Mouse (Mus musculus): ENCODE results near the gene Klk1b9. TPM values are rescaled to one million over a fixed set of nuclear protein-coding genes. Genes with fewer than 3 reads are reported as not detected.
A peak's percentile ranks its signal among the peaks of the same experiment; 100 is the strongest.
"Not testable (repeated sequence)": the region's sequence is repeated elsewhere in the genome, so short reads cannot be mapped to it uniquely, and the experiment has no call there.

Klk1b9 gene
- total RNA-seq (2021): not detected
- long read RNA-seq, experiment 1: 0 reads
- long read RNA-seq, experiment 2: 0 reads

DNA sequence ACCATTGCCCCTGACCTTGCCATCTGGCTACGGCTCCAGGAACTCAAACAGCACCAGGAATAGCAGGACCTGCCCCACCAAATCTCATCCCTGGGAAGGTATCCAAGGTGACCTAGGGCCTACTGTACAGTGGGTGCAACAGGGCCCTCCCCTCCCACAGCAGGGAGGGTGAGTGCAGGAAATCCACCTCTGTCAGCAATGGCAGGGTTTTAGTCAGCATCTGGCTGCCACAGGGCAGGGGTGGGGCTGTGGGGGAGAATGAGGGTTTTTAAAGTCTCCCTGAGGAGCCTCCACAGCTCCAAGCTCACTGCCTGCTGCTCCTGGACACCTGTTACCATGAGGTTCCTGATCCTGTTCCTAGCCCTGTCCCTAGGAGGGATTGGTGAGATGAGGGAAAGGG, at the start of gene Klk1b9:
Gene Klk1b9, plus strand, starts transcription at position 301 of the 400 bp plus-strand sequence.
- not testable (repeated sequence) for DNase-seq

DNA sequence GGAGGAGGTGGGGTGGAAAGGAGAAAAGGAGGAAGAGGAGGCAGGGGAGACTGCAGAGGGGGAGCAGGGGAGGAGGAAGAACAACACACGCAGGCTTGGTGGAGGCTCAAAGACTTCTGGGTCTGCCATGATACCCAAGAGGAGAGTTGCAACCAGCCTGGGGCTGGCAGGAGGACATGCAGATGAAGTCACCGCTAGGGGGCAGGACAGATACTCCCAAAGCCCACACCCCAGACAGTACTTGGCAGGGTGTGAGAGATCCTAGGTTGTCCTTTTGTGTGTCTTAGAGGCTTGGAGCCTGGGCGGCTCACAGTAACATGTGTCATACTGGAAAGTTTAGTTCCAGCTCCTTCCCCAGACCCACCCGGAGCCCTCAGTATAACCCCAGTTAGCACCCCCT, 47.3 kb upstream of the Klk1b9 start:
- no peak for DNase-seq

DNA sequence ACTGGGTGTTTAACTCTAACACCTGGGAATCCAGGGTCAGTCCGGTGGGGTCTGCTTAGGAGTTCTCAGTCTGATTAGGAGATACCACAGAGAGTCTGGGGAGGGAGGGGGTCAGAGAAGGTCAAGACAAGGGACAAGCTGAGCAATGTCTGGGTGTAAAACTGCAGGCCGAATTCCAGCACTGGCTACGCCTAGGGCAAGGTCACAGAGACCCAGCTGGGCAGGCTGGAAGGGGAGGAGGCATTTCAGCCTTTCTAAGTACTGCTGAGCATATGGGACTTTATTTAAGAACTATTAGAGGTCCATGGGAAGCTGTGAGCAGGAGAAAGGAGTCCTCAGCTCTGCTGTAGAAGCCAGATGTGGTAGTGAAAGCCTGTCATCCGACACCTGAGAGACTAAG, 43.5 kb upstream of the Klk1b9 start:
- no peak for DNase-seq

DNA sequence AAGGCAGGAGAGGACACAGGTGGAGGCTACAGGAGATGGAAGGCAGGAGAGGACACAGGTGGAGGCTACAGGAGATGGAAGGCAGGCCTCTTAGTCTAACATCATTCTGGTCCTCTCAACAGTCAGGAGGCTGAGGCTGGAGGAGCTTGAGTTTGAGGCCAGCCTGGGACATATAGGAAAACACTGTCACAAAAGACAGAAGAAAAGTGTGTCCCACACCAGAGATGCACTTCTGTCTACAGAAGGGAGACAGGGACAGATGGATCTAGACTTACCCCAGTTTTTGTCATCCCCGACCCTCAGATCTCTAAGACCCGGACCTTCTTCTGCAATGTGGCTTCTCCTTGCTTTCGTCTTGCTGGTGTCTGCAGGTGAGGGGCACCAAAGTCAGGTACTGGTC, 42.4 kb upstream of the Klk1b9 start, which contains the start of gene Klk15:
Gene Klk15, plus strand, starts transcription at position 301 of the 400 bp plus-strand sequence.
- DNase-seq: no peak

DNA sequence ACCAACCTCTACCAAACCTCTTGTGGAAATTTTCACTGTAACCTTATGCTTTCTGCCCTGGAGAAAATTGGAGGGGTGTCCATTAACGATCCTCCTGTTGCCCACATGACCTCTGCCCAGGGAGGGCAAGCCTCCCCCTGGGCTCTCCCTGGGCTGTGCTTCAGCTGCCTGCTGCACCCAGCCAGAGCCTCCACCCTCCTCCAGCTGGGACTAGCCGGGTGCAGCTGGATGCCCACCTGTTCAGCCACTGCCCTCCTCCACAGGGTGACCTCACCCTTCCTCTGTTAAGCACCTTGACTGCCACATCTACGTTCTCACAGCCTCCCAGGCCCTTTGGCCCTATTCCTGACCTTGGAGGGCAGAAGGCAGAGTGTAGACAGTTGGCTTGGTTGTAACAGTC, 41.1 kb upstream of the Klk1b9 start:
- no peak for DNase-seq

DNA sequence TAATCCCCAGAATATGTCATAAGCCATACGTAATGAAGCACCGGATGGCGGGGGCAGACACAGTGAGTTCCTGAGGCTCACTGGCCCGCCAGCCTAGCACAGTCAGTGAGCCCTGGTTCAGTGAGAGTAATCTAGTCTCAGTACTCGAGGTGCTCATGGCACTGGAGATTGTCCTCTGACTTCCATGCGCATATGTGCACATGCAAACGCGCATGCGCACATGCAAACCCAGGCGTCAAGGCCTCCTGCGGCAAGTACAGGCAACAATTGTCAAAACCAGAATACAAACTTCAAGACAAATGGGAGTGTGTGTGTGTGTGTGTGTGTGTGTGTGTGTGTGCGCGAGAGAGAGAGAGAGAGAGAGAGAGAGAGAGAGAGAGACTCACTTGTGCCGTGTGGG, 39.3 kb upstream of the Klk1b9 start:
- no peak for DNase-seq

DNA sequence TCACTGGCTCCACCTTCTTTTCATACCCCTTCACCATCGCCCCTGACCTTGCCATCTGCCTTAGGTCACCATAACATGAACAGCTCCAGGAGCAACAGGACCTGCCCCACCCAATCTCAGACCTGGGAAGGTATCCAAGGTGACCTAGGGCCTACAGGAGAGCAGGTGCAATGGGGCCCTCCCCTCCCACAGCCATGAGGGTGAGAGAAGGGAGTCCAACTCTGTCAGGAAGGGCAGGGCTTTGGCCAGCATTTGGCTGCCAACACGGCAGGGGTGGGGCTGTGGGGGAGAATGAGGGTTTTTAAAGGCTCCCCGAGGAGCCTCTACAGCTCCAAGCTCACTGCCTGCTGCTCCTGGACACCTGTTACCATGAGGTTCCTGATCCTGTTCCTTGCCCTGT, 33.6 kb upstream of the Klk1b9 start:
- DNase-seq: not testable (repeated sequence)

DNA sequence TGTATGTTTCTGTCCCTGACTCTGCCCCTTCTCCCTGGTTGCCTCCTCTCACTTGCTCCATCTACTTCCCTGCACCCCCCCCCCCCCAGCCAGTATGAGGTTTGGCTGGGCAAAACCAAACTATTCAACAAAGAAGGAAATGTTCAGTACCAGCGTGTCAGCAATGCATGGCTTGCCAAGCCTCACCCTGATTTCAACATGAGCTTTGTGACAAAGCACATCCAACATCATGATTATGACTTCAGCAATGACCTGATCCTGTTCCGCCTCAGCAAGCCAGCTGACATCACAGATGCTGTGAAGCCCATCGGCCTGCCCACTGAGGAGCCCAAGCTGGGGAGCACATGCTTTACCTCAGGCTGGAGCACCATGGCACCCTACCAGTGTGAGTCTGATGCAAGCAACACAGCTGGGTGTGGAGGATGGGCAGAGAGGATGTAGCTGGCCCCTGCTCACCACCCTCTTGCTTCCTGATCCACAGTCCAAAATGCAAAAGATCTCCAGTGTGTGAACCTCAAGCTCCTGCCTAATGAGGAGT, 31.1 kb upstream of the Klk1b9 start:
- no peak for DNase-seq

DNA sequence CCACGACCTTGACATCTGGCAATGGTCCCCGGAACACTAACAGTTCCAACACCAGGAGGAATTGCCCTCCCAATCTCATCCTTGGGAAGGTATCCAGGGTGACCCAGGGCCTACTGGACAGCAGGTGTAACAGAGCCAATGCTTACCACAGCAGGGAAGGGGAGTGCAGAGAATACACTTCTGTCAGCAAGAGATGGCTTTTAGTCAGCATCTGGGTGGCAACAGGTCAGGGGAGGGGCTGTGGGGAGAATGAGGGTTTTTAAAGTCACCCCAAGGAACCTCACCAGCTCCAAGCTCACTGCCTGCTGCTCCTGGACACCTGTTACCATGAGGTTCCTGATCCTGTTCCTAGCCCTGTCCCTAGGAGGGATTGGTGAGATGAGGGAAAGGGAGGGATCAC, 25.5 kb upstream of the Klk1b9 start, which contains the start of gene Klk1b8:
Gene Klk1b8, plus strand, starts transcription at position 301 of the 400 bp plus-strand sequence.
- DNase-seq: no peak

DNA sequence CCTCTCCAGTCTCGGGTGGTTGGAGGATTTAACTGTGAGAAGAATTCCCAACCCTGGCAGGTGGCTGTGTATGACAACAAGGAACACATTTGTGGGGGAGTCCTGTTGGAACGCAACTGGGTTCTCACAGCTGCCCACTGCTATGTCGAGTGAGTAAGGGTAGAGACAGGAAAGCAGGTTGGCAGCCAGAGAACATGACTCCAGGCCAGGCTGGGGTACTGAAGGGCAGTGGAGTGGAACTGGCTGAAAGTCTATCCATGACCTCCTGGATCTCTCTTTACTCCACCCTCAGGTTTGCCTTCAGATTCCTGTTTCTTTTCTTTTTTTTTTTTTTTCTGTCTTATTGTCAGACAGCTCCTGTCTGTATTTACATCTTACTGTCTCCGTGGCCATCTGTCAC, 23.2 kb upstream of the Klk1b9 start:
- DNase-seq: no peak

DNA sequence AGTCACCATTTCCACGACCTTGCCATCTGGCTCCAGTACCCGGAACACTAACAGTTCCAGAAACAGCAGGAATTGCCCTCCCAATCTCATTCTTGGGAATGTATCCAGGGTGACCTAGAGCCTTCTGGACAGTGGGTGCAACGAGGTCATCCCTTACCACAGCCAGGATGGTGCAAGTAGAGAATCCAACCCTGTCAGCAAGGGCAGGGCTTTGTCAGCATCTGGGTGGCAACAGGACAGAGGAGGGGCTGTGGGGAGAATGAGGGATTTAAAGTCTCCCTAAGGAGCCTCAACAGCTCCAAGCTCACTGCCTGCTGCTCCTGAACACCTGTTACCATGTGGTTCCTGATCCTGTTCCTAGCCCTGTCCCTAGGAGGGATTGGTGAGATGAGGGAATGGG, 9.4 kb upstream of the Klk1b9 start, which contains the start of gene Klk1b1:
Gene Klk1b1, plus strand, starts transcription at position 301 of the 400 bp plus-strand sequence.
- no peak for DNase-seq

DNA sequence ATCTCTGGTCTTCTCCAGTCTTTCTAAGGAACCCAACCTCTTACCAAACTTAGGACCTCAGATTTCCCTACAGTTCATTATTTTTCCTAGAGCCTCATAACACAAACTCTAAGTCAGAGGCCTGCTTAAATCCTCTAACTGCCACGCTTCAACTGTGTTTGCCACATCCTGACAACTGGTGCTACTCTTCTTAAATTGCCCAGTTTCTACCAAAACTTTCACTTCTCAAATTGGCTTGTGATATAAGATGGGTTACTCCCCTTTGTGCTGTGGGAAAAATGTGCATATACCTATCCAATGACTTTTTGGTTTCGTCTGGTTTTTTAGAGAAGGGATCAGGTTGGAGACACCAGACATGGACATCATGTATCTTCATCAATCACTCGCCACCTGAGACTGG, 8.8 kb upstream of the Klk1b9 start:
- no peak for DNase-seq

DNA sequence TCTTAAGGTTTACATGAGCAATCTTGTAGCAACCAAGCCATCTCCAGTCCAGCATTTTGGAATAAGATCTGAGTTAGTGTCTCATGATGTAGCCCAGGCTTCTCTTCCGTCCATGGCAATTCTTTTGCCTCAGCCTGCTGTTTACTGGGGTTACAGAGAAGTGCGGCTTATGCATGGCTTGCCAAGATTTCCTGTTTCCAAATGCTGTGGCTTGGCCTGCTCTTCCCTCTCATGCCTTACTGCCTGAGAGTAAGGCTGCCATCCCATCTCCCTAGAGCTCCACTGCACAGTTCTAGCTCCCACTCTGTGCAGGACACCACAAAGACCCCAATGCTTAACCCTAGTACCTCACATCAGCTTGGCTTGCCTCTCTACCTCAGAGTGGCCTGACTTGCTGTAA, 8.2 kb upstream of the Klk1b9 start:
- DNase-seq: no peak

DNA sequence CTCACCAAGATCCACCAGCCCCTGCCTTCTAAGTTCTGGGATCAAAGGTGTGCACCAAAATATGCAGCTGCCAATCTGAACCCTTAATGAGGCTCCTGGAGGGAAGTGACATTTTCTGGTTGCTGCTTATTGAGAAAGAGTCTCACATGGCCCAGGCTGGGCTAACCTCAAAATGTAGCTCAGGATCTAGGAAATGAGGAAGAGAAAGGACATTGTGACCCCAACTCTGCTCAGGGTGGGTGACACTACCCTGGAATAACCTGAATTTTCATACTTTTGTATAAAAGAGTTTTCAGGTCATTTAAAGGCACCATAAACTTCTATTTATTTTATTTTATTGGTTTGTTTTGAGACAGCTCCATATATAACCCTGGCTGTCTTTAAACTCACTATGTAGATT, 9.8 kb downstream of the Klk1b9 start:
- no peak for DNase-seq

DNA sequence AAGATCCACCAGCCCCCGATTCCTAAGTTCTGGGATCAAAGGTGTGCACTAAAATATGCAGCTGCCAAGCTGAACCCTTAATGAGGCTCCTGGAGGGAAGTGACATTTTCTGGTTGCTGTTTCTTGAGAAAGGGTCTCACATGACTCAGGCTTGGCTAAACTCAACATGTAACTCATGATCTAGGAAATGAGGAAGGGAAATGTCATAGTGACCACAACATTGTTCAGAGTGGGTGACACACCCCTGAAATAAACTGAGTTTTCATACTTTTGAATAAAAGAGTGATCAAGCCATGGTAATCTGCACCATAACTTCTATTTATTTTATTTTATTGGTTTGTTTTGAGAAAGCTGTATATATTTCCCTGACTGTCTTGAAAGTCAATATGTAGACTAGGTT, 19.0 kb downstream of the Klk1b9 start:
- DNase-seq: not testable (repeated sequence)

DNA sequence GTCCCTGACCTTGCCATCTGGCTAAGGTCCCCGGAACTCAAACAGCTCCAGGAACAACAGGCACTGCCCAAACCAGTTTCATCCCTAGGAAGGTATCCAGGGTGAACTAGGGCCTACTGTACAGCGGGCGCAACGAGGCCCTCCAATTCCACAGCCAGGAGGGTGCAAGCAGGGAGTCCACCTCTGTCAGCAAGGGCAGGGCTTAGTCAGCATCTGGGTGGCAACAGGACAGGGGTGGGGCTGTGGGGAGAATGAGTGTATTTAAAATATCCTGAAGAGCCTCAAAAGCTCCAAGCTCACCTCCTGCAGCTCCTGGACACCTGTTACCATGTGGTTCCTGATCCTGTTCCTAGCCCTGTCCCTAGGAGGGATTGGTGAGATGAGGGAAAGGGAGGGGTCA, 19.7 kb downstream of the Klk1b9 start, which contains the start of gene Klk1b11:
Gene Klk1b11, plus strand, starts transcription at position 301 of the 400 bp plus-strand sequence.
- DNase-seq: not testable (repeated sequence)

DNA sequence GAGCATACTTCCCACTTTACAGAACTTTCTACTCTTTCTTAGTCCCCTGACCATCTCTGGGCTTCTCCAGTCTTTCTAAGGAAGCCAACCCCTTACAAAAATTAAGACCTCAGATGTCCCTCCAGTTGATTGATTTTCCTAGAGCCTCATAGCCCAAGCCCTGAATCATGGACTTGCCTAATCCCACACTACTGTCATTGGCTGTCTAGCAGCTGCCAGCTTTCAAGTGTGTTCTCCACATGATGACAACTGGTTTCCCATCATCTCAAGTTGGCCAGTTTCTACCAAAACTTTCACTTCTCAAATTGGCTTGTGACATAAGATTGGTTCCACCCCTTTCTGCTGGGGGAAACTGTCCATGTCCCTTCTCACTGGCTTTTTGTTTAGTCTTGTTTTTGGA, 29.0 kb downstream of the Klk1b9 start:
- no peak for DNase-seq

DNA sequence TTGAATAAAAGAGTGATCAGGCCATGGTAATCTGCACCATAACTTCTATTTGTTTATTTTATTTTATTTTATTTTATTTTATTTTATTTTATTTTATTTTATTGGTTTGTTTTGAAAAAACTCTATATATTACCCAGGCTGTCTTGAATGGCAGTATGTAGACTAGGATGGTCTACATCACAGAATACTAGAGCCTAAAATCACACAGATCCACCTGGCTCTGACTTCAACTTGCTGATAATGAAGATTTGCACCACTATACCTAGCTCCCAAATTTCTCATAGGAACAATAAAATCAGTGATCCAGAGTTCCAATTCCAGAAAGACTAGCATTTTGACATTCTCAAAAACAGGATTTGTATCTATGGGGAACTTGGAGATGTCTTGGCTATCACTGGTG, 36.0 kb downstream of the Klk1b9 start, which contains the start of gene Klk1b26:
Gene Klk1b26, plus strand, starts transcription at position 301 of the 400 bp plus-strand sequence.
- not testable (repeated sequence) for DNase-seq

DNA sequence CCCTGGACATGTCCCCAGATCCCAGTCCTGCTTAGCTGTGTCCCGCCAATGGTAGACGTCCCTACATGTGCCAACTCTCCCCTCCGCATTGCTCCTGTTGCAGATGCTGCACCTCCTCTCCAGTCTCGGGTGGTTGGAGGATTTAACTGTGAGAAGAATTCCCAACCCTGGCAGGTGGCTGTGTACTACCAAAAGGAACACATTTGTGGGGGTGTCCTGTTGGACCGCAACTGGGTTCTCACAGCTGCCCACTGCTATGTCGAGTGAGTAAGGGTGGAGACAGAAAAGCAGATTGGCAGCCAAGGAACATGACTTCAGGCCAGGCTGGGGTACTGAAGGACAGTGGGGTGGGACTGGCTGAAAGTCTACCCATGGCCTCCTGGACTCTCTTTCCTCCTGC, 38.8 kb downstream of the Klk1b9 start:
- peak; percentile 10 to 25 for DNase-seq

DNA sequence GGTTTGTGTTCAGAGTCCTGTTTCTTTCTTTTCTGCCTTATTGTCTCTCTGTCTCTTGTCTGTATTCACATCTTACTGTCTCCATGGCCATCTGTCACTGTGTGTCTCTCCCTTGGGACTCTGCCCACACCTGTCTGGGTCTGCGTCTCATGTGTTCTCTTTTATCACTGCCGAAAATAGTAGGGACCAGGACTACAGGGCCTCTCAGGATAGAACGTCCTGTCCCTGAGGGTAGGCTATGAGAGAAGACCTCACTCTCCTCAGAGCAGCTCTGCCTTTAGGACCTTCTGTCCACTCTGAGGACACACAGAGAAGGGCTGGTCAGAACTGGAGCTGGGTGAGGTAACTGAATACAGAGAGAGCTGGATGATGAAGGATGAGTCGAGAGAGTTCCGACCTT, 39.2 kb downstream of the Klk1b9 start:
- DNase-seq: peak; percentile 13 to 46
